Mouse (Mus musculus) heart, embryonic 16.5 days (tissue): ENCODE data around the gene Ube2d1. TPM values are rescaled to one million over a fixed set of nuclear protein-coding genes. Genes with fewer than 3 reads are reported as not detected.
A peak's percentile ranks its signal among the peaks of the same experiment; 100 is the strongest.

ENCODE experiments used
- ATAC-seq: fragments of 200-750 bp; cut with Nextera tagmentation; replicated peaks from 2 replicates; pipeline ENCODE4 v1.8.0; 2017; ENCODE audit warnings: moderate number of reproducible peaks; ENCODE audit not compliant: insufficient read depth, low FRiP score; ENCODE audit errors: extremely low read depth
- H3K27ac ChIP-seq: fragments of 300-500 bp; sonication (generic); 2 replicates; pipeline ENCODE4 v1.5.1; 2014; ENCODE audit warnings: mild to moderate bottlenecking, low read length, control low read depth, moderate library complexity
- H3K27me3 ChIP-seq: fragments of 300-500 bp; sonication (generic); 2 replicates; pipeline ENCODE4 v1.6.1; 2014; ENCODE audit warnings: low read length, mixed read lengths; ENCODE audit not compliant: control insufficient read depth, insufficient read depth
- H3K36me3 ChIP-seq: fragments of 300-500 bp; sonication (generic); 2 replicates; pipeline ENCODE4 v1.6.1; 2014; ENCODE audit not compliant: control insufficient read depth, insufficient read depth
- H3K4me1 ChIP-seq: fragments of 300-500 bp; sonication (generic); 2 replicates; pipeline ENCODE4 v1.6.1; 2014; ENCODE audit warnings: low read length, mixed read lengths; ENCODE audit not compliant: control insufficient read depth, insufficient read depth
- H3K4me2 ChIP-seq: fragments of 300-500 bp; sonication (generic); 2 replicates; pipeline ENCODE4 v1.6.1; 2014; ENCODE audit warnings: low read depth, mild to moderate bottlenecking, control low read depth, low read length
- H3K4me3 ChIP-seq: fragments of 300-500 bp; sonication (generic); 2 replicates; pipeline ENCODE4 v1.5.1; 2014; ENCODE audit warnings: mild to moderate bottlenecking, control low read depth, low read length
- H3K9ac ChIP-seq: fragments of 300-500 bp; sonication (generic); 2 replicates; pipeline ENCODE4 v1.6.1; 2014; ENCODE audit warnings: low read length, control low read depth
- H3K9me3 ChIP-seq: fragments of 300-500 bp; sonication (generic); replicated peaks from 2 replicates; pipeline ENCODE4 v1.6.1; 2016; ENCODE audit warnings: low read length; ENCODE audit not compliant: control insufficient read depth
- WGBS: fragments of 180-500 bp; shearing (Covaris S2); extraction: QIAGEN DNeasy Blood & Tissue Kit; methylation state at CpG from one replicate; pipeline ENCODE4 v1.1.7; 2014; 5-methylcytosine and 5-hydroxymethylcytosine counted together
- polyA plus RNA-seq: library from polyadenylated mRNA; unstranded; fragments of >200 nt; fragmentation: Nextera tagmentation; extraction: Ambion mirVana; gene quantifications from 2 replicates; pipeline ENCODE4 v1.2.1, GENCODE M21; 2015

Ube2d1 gene
- polyA plus RNA-seq, 1 experiment from 2014 or later = 63.7 TPM

GRCm38 (mm10) chr10:71326789-71327188 lies 41.7 kb upstream of the Ube2d1 start:
- Histone ChIP-seq H3K9me3 (no peaks in the 10 kb centered on the region), H3K9ac (no peak overlapping the region), H3K27me3 (no peaks in the 10 kb centered on the region), H3K4me1 (no peaks in the 10 kb centered on the region), H3K27ac (no peak overlapping the region), H3K4me3 (no peak overlapping the region), H3K4me2 (no peak overlapping the region), H3K36me3 (peaks cover 7% of the 10 kb centered on the region)
- 11% methylated on average over 7 of the region's 7 CpGs for WGBS
- ATAC-seq = no peak

DNA sequence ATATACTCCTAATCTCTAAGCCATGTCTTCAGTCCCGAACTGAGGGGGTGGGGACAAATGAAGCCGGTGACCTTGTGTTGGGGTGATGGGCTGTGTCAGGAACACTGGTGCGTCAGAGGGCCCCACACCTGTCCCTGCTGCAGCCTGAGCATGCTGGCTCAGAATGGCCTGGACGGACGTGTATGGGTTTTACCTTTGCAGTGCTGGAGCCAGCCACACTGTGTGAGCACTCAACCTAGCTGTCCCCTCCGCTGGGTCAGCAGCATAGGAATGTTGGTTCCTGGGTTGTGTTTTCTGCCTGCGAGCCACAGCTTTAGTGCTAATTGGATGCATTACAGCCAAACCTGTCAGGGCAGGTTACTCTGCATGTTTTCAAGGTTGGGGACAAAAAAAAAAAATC lies 41.1 kb upstream of the Ube2d1 start:
- 58% methylated on average over 7 of the region's 7 CpGs for WGBS
- Histone ChIP-seq H3K27ac (no peak overlapping the region), H3K4me1 (no peaks in the 10 kb centered on the region), H3K9ac (no peak overlapping the region), H3K27me3 (no peaks in the 10 kb centered on the region), H3K4me2 (no peak overlapping the region), H3K36me3 (peaks cover 7% of the 10 kb centered on the region), H3K4me3 (no peak overlapping the region), H3K9me3 (no peaks in the 10 kb centered on the region)
- ATAC-seq = no peak

DNA sequence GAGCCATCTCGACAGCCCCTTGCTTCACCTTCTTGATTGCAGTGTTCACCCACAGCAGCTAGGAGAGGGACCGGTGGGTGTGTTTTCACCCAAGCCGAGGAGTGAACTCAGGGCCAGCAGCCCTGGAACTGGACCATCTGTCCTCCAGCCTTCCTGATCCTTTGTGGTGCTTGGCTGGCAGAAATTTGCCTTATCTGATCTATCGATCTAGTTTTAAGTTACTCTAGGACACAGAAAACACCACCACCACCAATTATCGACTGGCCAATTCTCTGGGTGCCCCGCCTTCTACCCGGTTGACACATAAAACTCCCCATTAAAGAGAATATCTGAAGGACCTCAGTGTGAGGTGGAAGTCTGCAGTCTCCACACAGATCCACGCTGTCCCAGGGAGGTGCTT lies 38.6 kb upstream of the Ube2d1 start:
- Histone ChIP-seq H3K4me1 (no peaks in the 10 kb centered on the region), H3K4me3 (no peak overlapping the region), H3K9ac (no peak overlapping the region), H3K36me3 (no peaks in the 10 kb centered on the region), H3K4me2 (no peak overlapping the region), H3K27me3 (no peaks in the 10 kb centered on the region), H3K9me3 (no peaks in the 10 kb centered on the region), H3K27ac (no peak overlapping the region)
- no peak for ATAC-seq
- 84% methylated on average over 8 of the region's 8 CpGs for WGBS

DNA sequence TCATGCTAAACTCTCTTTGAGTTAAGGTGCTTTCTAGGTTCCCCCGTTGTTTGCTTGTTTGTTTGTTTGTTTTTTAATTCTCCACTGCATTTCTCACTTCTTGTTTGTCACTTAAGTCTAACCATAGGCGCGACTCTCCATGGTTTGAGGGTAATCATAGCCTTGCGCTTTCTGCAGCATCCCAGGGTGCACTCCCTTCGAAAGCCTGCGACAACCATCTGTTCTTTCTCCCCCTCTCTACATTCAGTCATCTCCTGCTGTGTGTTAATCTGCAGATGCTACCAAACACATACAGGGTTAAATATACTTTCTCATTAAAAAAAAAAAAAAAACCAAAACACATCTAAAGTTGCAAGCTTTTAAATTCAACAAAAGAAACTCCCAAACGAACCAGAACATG lies 31.4 kb upstream of the Ube2d1 start:
- no peak for ATAC-seq

GRCm38 (mm10) chr10:71316056-71316455 lies 31.0 kb upstream of the Ube2d1 start:
- H3K4me1 ChIP-seq = no peaks in the 10 kb centered on the region
- no peak overlapping the region for H3K4me3 ChIP-seq
- no peaks in the 10 kb centered on the region for H3K36me3 ChIP-seq
- H3K9me3 ChIP-seq = no peaks in the 10 kb centered on the region
- H3K27ac ChIP-seq = no peak overlapping the region
- 60% methylated on average over 11 of the region's 11 CpGs for WGBS
- no peak overlapping the region for H3K9ac ChIP-seq
- H3K4me2 ChIP-seq = no peak overlapping the region
- ATAC-seq = no peak
- H3K27me3 ChIP-seq = no peaks in the 10 kb centered on the region

More for the DNA sequence above, 31.4 kb upstream of the Ube2d1 start:
- Histone ChIP-seq H3K36me3 (no peaks in the 10 kb centered on the region), H3K4me2 (no peak overlapping the region), H3K27me3 (no peaks in the 10 kb centered on the region), H3K9me3 (no peaks in the 10 kb centered on the region), H3K27ac (no peak overlapping the region), H3K4me3 (no peak overlapping the region), H3K9ac (no peak overlapping the region), H3K4me1 (no peaks in the 10 kb centered on the region)
- 57% methylated on average over 7 of the region's 7 CpGs for WGBS

GRCm38 (mm10) chr10:71314596-71314995 lies 29.5 kb upstream of the Ube2d1 start:
- no peaks in the 10 kb centered on the region for H3K4me1 ChIP-seq
- H3K36me3 ChIP-seq = no peaks in the 10 kb centered on the region
- ATAC-seq = no peak
- no peaks in the 10 kb centered on the region for H3K27me3 ChIP-seq
- no peaks in the 10 kb centered on the region for H3K9me3 ChIP-seq
- no peak overlapping the region for H3K27ac ChIP-seq
- H3K4me2 ChIP-seq = no peak overlapping the region
- 66% methylated on average over 3 of the region's 3 CpGs for WGBS
- no peak overlapping the region for H3K9ac ChIP-seq
- H3K4me3 ChIP-seq = no peak overlapping the region

DNA sequence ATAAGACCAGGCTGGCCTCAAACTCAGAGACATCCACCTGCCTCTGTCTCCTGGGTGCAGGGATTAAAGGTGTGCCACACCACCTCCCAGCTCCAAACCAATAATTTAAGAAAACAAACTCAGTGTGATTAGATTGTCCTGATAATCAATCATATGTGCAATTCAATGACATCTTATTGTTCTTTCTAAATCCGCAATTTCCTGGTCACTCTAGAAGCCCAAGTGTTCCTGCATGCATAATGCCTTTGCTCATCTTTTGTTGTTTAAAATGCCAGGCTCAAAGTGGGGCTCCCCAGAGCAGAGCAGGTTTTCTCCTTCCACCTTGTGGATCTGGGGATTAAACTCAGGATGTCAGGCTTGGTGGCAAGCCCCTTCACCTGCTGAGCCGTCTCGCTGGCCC lies 25.2 kb upstream of the Ube2d1 start:
- Histone ChIP-seq H3K36me3 (no peaks in the 10 kb centered on the region), H3K9ac (no peak overlapping the region), H3K4me2 (no peak overlapping the region), H3K27me3 (no peaks in the 10 kb centered on the region), H3K27ac (no peak overlapping the region), H3K9me3 (no peaks in the 10 kb centered on the region), H3K4me1 (no peaks in the 10 kb centered on the region), H3K4me3 (no peak overlapping the region)
- WGBS = 64% methylated on average over 3 of the region's 3 CpGs
- ATAC-seq = no peak

GRCm38 (mm10) chr10:71308199-71308598 lies 23.1 kb upstream of the Ube2d1 start:
- Histone ChIP-seq H3K27me3 (no peaks in the 10 kb centered on the region), H3K9ac (no peak overlapping the region), H3K9me3 (no peaks in the 10 kb centered on the region), H3K36me3 (no peaks in the 10 kb centered on the region), H3K4me1 (no peaks in the 10 kb centered on the region), H3K27ac (no peak overlapping the region), H3K4me2 (no peak overlapping the region), H3K4me3 (no peak overlapping the region)
- 84% methylated on average over 5 of the region's 5 CpGs for WGBS
- no peak for ATAC-seq

DNA sequence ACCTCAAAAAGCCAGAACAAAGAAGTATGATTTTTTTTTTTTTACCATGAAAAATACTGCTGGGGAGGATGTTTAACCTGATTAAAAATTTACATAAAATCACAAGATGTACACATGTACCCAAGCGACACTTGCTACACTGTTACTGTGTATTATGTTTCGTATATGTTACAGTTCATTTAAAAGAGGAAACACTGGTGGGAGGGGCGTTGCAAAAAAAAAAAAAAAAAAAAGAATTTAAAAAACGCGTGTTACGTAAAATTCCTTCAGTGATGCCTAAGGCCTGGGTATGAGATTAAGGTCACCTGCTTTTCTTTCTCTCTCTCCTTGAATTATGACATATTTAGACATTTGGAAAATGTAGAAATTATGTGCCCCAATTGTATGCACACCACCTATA lies 21.7 kb upstream of the Ube2d1 start:
- 65% methylated on average over 6 of the region's 6 CpGs for WGBS
- H3K9ac ChIP-seq = no peak overlapping the region
- peaks cover 2% of the 10 kb centered on the region; the same call in 1 of the 2 replicates for H3K4me1 ChIP-seq
- H3K36me3 ChIP-seq = no peaks in the 10 kb centered on the region
- no peak for ATAC-seq
- H3K4me2 ChIP-seq = peak overlapping the region; percentile 60; the same call in 1 of the 2 replicates
- H3K4me3 ChIP-seq = no peak overlapping the region
- H3K9me3 ChIP-seq = no peaks in the 10 kb centered on the region
- no peak overlapping the region for H3K27ac ChIP-seq
- H3K27me3 ChIP-seq = no peaks in the 10 kb centered on the region

DNA sequence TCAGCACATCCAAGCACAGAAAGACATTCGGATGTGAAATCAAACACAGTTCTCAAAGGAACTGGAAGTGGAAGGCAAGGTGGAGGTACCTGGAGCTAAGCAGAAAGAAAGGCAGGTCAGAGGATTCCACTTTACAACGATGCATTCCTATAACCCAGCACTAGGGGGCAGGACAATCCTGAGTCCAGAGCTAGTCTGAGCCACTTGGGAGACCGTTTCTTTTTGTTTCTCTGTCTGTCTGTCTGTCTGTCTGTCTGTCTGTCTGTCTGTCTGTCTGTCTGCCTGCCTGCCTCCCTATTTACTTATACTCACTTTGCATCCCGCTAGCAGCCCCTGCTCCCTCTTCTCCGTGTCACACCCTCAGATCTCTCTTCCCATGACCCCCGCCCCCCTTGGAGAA lies 21.1 kb upstream of the Ube2d1 start:
- no peaks in the 10 kb centered on the region for H3K9me3 ChIP-seq
- no peak overlapping the region for H3K9ac ChIP-seq
- no peaks in the 10 kb centered on the region for H3K27me3 ChIP-seq
- peak overlapping the region; percentile 22; the same call in 1 of the 2 replicates for H3K4me3 ChIP-seq
- H3K4me1 ChIP-seq = peaks cover 2% of the 10 kb centered on the region; the same call in 1 of the 2 replicates
- 20% methylated on average over 6 of the region's 6 CpGs for WGBS
- ATAC-seq = no peak; the same call in 1 of the 2 replicates
- H3K27ac ChIP-seq = no peak overlapping the region
- no peaks in the 10 kb centered on the region for H3K36me3 ChIP-seq
- peak overlapping the region; percentile 60 for H3K4me2 ChIP-seq
